Mouse (Mus musculus): ENCODE data around the gene Als2cr12. TPM values are rescaled to one million over a fixed set of nuclear protein-coding genes. Genes with fewer than 3 reads are reported as not detected.
"Not testable (repeated sequence)": the region's sequence is repeated elsewhere in the genome, so short reads cannot be mapped to it uniquely, and the experiment has no call there.

Als2cr12 gene
- polyA plus RNA-seq, 1 experiment from 2014 or later, result not detected

DNA sequence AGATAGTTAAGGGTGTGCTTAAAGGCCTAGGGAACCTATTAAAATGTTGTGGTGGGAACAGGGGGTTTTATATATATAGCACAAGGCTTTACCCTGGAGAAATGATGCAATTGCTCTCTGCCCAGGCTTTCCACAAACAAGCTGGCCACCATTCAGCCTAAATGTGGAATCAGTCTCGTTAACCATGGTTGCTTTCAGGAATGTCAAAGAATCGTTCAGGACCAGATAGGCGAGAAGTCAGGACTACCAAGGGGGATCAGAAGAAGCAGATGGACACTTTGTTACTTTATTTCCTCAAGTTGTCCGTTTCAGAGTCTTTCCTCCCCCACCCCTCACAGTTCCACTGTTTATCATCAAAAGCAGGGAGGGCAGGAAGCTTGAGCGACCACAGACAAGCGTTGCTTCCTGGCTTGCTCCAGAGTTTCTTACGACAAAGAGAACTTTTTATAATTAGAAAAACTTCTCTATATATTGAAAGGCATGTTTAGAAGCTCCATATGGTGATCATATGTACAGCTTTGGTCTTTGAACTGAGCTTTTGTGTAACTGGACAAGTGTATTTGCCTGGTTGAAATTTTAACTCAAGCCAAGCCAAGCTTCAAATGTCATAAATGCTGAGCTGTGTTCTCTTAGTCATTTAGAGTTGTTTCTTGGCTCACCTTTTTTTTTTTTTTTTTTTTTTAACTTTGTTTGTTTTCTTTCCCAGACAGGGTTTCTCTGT, 20.5 kb upstream of the Als2cr12 start:
- H3K27ac ChIP-seq, result 0 out of 2 replicates have a peak overlapping the region, but pooled peaks have one; percentile 11
- peaks cover 38% of the 10 kb centered on the region for H3K36me3 ChIP-seq
- H3K9ac ChIP-seq, result no peak overlapping the region
- H3K4me1 ChIP-seq, result peaks cover 29% of the 10 kb centered on the region
- H3K27me3 ChIP-seq, result no peaks in the 10 kb centered on the region
- no peaks in the 10 kb centered on the region for H3K9me3 ChIP-seq
- ATAC-seq (ENCODE audit: low FRiP score, low read depth), result no peak
- H3K4me3 ChIP-seq, result peak overlapping the region; percentile 0; the same call in 1 of the 2 replicates
- H3K4me2 ChIP-seq (replicated peaks), result peak overlapping the region; percentile 75
- WGBS, result 38% methylated on average over 7 of the region's 7 CpGs

DNA sequence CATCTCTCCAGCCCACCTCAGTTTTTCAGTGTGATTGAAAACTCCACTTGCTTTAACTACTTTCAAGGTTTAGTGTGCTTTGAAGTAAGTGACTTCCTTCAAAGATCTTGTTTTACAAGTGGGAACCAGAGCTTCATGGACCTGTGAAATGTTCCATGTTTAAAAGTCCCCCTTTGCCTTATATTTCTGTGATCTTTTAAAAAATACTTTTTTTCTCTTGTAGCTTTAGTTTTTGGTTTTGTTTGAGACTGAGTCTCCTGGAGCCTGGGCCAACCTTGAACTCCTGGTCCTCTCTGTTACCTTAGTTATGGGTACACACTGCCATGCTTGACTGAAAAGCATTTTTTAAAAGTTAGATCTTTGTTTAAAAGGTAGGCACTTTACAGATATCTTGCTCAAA, 19.7 kb upstream of the Als2cr12 start:
- 0 out of 2 replicates have a peak overlapping the region, but pooled peaks have one; percentile 74 for H3K4me3 ChIP-seq
- no peak for ATAC-seq (ENCODE audit: low FRiP score, low read depth)
- H3K4me2 ChIP-seq (replicated peaks), result peak overlapping the region; percentile 75
- no peak overlapping the region; the same call in 1 of the 2 replicates for H3K27ac ChIP-seq
- H3K9ac ChIP-seq, result no peak overlapping the region
- H3K9me3 ChIP-seq, result no peaks in the 10 kb centered on the region
- H3K27me3 ChIP-seq, result no peaks in the 10 kb centered on the region
- peaks cover 31% of the 10 kb centered on the region for H3K4me1 ChIP-seq
- peaks cover 38% of the 10 kb centered on the region for H3K36me3 ChIP-seq

DNA sequence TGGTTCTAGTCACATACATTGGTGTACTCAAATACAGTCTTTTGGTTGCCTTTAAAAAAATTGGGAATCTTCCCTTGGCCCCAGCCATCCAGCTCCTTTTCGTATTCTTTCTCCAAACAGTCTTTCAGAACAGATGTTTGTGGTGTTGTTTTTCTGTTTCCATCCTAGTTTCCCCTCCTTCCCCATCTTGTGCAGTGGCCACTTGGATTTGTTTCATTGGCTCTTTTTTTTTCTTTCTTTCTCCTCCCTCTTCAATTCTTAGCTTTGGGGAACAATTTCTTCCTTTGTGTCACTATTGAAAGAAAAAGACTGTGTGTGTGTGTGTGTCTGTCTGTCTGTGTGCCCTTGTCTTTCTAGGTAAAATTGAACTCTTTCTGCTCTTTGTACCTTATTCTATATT, 18.6 kb upstream of the Als2cr12 start:
- Histone ChIP-seq H3K9ac (peak overlapping the region; percentile 84), H3K27ac (peak overlapping the region; percentile 92; the same call in 1 of the 2 replicates), H3K4me1 (peaks cover 32% of the 10 kb centered on the region), H3K27me3 (no peaks in the 10 kb centered on the region), H3K4me2 (replicated peaks) (peak overlapping the region; percentile 75), H3K36me3 (peaks cover 31% of the 10 kb centered on the region), H3K9me3 (no peaks in the 10 kb centered on the region), H3K4me3 (peak overlapping the region; percentile 74)
- 68% methylated on average over 1 of the region's 1 CpGs for WGBS
- ATAC-seq (ENCODE audit: low FRiP score, low read depth), result no peak

DNA sequence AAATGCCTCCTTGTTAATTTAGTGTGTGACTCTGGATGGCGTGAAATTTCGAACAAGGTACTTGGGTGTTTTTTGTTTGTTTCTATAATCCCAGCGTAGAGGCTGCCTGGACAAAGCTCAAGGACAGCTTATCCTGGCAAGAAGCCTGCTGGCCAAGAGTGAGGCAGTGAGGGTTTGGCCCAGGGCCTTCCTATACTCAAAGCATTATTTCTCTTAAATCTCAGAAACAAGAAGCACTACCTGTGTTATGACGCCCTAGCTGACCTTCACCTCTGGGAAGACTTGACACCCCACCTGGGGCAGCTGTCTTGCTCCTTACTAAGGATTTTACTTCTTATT, 18.1 kb upstream of the Als2cr12 start:
- Histone ChIP-seq H3K9me3 (no peaks in the 10 kb centered on the region), H3K27me3 (no peaks in the 10 kb centered on the region), H3K4me3 (peak overlapping the region; percentile 74), H3K27ac (peak overlapping the region; percentile 92), H3K4me2 (replicated peaks) (peak overlapping the region; percentile 75), H3K4me1 (peaks cover 32% of the 10 kb centered on the region), H3K36me3 (peaks cover 26% of the 10 kb centered on the region), H3K9ac (peak overlapping the region; percentile 84)
- ATAC-seq (ENCODE audit: low FRiP score, low read depth), result no peak
- WGBS, result 47% methylated on average over 4 of the region's 4 CpGs

DNA sequence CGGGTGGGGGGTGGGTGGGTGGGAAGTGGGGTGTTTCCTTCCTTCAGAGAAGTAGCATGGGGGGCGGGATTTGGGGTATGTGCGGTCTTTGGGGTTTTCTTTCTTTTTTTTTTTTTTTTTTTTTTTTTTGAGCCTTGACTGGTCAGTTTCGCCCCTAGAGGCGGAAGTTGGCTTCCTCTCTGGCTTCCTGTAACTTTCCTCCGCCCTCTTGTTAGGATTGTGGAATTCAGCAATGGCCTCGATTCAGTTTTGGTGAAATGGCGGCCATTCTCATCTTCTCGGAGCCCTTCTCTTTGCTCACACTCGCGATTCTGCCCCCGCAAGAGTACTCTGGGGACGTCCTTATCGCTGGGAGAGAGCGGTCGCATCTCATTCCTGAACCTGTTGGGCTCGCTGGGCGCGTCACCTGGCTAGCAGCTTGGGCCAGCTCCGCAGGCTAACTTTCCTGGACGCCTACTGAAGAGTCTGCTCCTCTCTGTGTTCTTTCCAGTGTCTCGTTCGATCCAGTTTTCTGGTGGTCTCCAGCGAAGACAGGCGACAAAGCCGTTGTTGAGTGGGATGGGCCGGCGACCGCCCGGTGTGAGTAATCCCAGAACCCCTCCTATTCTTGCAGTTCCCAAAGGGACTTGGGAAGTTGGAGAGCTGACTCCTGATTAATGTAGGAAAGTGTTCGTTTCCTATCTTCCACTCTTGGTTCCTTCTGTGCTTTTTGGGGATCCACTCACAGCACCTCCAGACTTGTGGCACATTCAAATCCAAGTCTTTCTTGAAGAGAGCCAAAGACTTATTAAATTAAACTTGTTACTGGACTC, 17.5 kb upstream of the Als2cr12 start:
- Histone ChIP-seq H3K27ac (peak overlapping the region; percentile 92), H3K9me3 (no peaks in the 10 kb centered on the region), H3K27me3 (no peaks in the 10 kb centered on the region), H3K36me3 (peaks cover 26% of the 10 kb centered on the region), H3K4me3 (peak overlapping the region; percentile 74), H3K9ac (peak overlapping the region; percentile 84), H3K4me1 (peaks cover 32% of the 10 kb centered on the region), H3K4me2 (replicated peaks) (peak overlapping the region; percentile 75)
- WGBS, result 5% methylated on average over 31 of the region's 31 CpGs
- ATAC-seq (ENCODE audit: low FRiP score, low read depth), result peak; percentile 29

DNA sequence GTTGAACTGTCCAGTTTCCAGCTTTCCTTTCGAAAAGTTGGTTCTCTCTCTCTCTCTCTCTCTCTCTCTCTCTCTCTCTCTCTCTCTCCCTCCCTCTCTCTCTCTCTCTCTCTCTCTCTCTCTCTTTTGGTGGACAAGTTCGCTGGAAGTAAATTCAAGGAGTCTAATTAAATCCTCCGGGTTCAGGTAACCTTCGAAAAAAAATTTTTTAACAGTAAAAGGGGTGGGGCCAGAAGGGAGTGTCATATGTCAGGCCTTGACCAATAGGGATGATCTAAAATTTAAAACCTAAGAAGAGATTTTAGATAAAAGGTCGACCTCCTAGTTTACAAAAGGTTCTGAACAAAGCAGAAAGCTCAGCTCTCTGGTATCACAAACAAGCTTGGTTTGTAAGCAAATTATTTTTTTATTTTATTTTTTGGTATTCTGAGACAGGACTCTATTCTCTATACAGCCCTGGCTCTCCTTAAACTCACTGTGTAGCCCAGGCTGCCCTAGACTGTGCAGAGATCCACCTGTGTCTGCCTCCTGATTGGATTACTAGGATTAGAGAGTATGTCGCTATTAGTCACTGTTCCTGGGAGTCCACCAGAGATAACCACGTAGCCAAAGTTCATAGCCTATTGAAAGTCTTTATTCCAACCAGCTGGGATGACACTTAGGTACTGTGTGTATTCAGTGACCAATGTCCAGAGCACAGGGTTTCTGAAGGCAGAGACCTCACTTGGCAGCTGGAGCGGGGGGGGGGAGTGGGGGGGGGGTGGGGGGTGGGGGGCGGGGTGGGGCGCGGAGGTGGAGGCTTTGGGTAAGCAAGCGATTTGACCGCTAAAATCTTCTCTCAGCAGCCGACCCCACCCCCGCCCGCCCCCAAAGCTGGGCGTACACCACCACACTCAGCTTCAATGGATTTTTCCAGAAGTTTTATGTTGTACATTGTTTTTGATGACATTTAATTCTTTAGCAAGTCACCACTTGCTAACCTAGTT, 16.6 kb upstream of the Als2cr12 start:
- WGBS, result under 1% methylated on average over 17 of the region's 17 CpGs
- peak overlapping the region; percentile 99 for H3K27ac ChIP-seq
- H3K27me3 ChIP-seq, result no peaks in the 10 kb centered on the region
- peak overlapping the region; percentile 89 for H3K9ac ChIP-seq
- H3K4me1 ChIP-seq, result peaks cover 32% of the 10 kb centered on the region
- peak; percentile 77 for ATAC-seq (ENCODE audit: low FRiP score, low read depth)
- peaks cover 19% of the 10 kb centered on the region for H3K36me3 ChIP-seq
- no peaks in the 10 kb centered on the region for H3K9me3 ChIP-seq
- peak overlapping the region; percentile 75 for H3K4me2 ChIP-seq (replicated peaks)
- H3K4me3 ChIP-seq, result peak overlapping the region; percentile 74

DNA sequence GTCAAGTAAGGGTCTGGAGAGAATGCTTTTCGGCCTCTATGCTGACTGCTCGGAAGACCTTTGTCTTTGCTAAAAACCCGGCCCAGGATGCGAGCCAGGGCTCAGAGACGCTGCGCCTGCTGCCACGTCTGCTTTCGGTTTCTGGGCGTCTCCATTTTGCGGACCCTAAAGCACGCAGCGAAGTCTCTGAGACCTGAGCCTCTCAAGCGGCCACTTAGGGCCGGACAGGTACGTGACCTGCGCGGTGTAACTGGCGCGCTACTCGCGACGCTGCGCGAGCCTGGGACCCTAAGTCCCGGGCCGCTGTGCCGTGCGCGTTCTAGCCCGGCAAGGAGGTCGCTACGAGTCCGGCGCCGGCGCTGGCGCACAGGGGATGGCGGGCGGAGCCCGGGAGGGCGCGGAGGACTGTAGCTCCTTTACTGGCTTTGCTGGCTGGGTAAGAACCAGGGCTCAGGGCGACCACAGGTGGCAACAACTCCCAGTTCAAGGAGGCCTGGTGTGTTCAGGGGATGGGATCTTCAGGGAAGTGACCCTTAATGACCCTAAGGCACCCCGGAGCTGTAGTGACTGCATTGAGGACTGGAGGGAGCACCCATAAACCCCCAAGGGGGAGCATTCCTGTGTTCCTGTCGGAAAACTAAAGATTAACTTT, 15.7 kb upstream of the Als2cr12 start, which contains the start of gene Cflar:
Gene Cflar (plus strand): TSS at position 144 of the 652 bp plus-strand sequence.
- ATAC-seq (ENCODE audit: low FRiP score, low read depth), result peak; percentile 55
- under 1% methylated on average over 45 of the region's 45 CpGs for WGBS
- H3K4me1 ChIP-seq, result peaks cover 32% of the 10 kb centered on the region
- H3K27ac ChIP-seq, result peak within 1 kb of the TSS; percentile 99
- peak within 1 kb of the TSS; percentile 74 for H3K4me3 ChIP-seq
- H3K36me3 ChIP-seq, result peaks cover 14% of the 10 kb centered on the region
- H3K9ac ChIP-seq, result peak within 1 kb of the TSS; percentile 89
- H3K4me2 ChIP-seq (replicated peaks), result peak within 1 kb of the TSS; percentile 75
- no peaks in the 10 kb centered on the region for H3K27me3 ChIP-seq
- no peaks in the 10 kb centered on the region for H3K9me3 ChIP-seq

DNA sequence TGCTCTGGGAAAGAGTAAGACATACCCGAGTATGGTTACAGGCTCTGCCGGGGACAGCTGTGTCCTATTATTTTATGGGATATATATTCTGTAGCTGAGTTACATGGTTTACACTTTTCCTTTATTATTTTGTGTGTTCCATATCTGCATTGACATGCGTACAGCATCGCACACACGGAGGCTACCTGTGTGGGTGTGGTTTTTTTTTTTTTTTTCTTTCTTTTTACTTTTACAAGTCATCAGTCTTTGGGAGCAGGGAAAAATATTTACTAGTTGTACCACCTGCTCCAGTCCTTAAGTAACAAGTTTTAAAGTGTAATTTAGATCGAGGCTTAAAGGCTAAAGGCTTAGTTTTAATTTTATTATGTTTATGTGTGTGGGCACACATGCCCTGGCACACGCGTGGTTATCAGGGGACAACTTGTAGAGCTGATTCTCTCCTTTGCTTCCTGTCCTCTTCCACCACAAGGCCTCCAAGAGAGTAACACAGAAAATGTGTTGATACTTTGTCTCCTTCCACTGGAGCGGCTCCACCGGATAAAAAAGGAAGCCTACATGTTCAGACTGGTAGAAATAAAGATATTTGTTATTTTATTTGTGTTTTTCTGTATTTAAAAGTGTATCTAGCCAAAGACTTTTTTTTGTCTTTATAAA, 15.0 kb upstream of the Als2cr12 start:
- no peaks in the 10 kb centered on the region for H3K9me3 ChIP-seq
- WGBS, result 33% methylated on average over 10 of the region's 10 CpGs
- peaks cover 10% of the 10 kb centered on the region for H3K36me3 ChIP-seq
- H3K4me3 ChIP-seq, result peak overlapping the region; percentile 74
- peak overlapping the region; percentile 75 for H3K4me2 ChIP-seq (replicated peaks)
- H3K4me1 ChIP-seq, result peaks cover 27% of the 10 kb centered on the region
- ATAC-seq (ENCODE audit: low FRiP score, low read depth), result no peak
- H3K27ac ChIP-seq, result peak overlapping the region; percentile 99
- peak overlapping the region; percentile 89 for H3K9ac ChIP-seq
- no peaks in the 10 kb centered on the region for H3K27me3 ChIP-seq

DNA sequence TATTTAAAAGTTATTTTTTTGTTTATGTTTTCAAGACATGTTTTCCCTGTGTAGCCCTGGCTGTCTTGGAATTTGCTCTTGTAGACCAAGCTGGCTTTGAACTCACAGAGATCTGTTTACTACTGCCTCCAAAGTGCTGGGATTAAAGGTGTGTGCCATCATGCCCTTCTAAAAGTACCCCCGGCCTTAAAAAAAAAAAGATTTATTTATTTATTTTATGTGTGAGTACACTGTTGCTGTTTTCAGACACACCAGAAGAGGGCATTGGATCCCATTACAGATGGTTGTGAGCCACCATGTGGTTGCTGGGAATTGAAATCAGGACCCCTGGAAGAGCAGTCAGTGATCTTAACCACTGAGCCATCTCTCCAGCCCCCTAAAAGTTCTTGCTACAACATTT, 14.3 kb upstream of the Als2cr12 start:
- ATAC-seq (ENCODE audit: low FRiP score, low read depth); H3K36me3 ChIP-seq; H3K4me2 ChIP-seq (replicated peaks); H3K9me3 ChIP-seq; H3K27ac ChIP-seq; H3K4me3 ChIP-seq; H3K9ac ChIP-seq; H3K27me3 ChIP-seq: not testable (repeated sequence)
- WGBS, result 96% methylated on average over 1 of the region's 1 CpGs
- peaks cover 19% of the 10 kb centered on the region for H3K4me1 ChIP-seq

DNA sequence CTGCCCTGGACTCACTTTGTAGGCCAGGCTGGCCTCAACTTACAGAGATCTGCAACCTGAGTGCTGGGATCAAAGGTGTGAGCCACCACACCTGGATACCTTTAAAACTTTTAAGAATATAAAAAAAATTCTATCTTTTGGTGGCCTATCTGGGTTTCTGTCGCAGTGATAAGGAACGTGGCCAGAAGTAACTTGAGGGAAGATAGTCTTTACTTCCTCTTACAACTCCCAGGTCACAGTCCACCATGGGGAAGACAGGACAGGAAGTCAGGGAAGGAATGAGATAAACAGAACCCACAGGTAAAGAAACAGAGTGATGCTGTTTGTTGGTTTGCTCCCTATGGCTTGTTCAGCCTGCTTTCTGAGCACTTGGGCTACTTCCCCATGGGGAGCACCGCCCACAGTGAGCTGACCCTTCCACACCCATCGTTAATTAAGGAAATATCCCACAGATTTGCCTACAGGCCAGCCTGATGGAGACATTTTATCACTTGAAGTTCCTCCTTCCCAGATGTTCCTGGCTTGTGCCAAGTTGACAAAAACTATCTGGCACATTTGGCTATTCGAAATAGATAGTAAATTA, 4.9 kb upstream of the Als2cr12 start:
- not testable (repeated sequence) for H3K4me2 ChIP-seq (replicated peaks); ATAC-seq (ENCODE audit: low FRiP score, low read depth); H3K27me3 ChIP-seq; H3K9ac ChIP-seq; H3K9me3 ChIP-seq; H3K27ac ChIP-seq; H3K36me3 ChIP-seq; H3K4me1 ChIP-seq; H3K4me3 ChIP-seq
- WGBS, result 78% methylated on average over 4 of the region's 5 CpGs

All from limb, embryonic 13.5 days (tissue).